Mouse (Mus musculus) kidney, postnatal 0 days (tissue): Measurements from ENCODE around the gene Kirrel3. TPM values are rescaled to one million over a fixed set of nuclear protein-coding genes. Genes with fewer than 3 reads are reported as not detected.

Experiments
- ATAC-seq: fragments of 200-750 bp; cut with Nextera tagmentation; replicated peaks from 2 replicates; pipeline ENCODE4 v1.8.0; 2017; ENCODE audit warnings: low read depth, moderate number of reproducible peaks, moderate TSS enrichment, moderate library complexity; ENCODE audit not compliant: low FRiP score
- DNase-seq: peaks from one replicate; pipeline ENCODE4 v3.0.0-alpha.2; 2016; ENCODE audit warnings: low spot score
- H3K27ac ChIP-seq: fragments of 300-500 bp; sonication (generic); 2 replicates; pipeline ENCODE4 v1.5.1; 2014; ENCODE audit warnings: mild to moderate bottlenecking
- H3K27me3 ChIP-seq: fragments of 300-500 bp; sonication (generic); 2 replicates; pipeline ENCODE4 v1.6.1; 2014; ENCODE audit warnings: low read length, mixed read lengths; ENCODE audit not compliant: insufficient read depth
- H3K36me3 ChIP-seq: fragments of 300-500 bp; sonication (generic); 2 replicates; pipeline ENCODE4 v1.6.1; 2014; ENCODE audit warnings: low read length, mixed read lengths; ENCODE audit not compliant: insufficient read depth
- H3K4me1 ChIP-seq: fragments of 300-500 bp; sonication (generic); replicated peaks from 2 replicates; pipeline ENCODE4 v1.6.1; 2014; ENCODE audit warnings: antibody characterized with exemption, low read length, mixed read lengths; ENCODE audit not compliant: insufficient read depth
- H3K4me2 ChIP-seq: fragments of 300-500 bp; sonication (generic); 2 replicates; pipeline ENCODE4 v1.6.1; 2014; ENCODE audit warnings: mild to moderate bottlenecking, low read length, moderate library complexity, mixed read lengths
- H3K4me3 ChIP-seq: fragments of 300-500 bp; sonication (generic); replicated peaks from 2 replicates; pipeline ENCODE4 v1.5.1; 2014; ENCODE audit warnings: low read depth, low read length
- H3K9ac ChIP-seq: fragments of 300-500 bp; sonication (generic); 2 replicates; pipeline ENCODE4 v1.6.1; 2014; ENCODE audit warnings: low read depth, low read length
- H3K9me3 ChIP-seq: fragments of 300-500 bp; sonication (generic); replicated peaks from 2 replicates; pipeline ENCODE4 v1.6.1; 2016; ENCODE audit warnings: low read length, inconsistent platforms, mixed read lengths
- CTCF ChIP-seq: IDR thresholded peaks from 2 replicates; pipeline ENCODE4 v1.5.1; 2016; ENCODE audit warnings: antibody characterized with exemption, low read depth, mild to moderate bottlenecking, moderate library complexity
- WGBS: fragments of 180-500 bp; shearing (Covaris S2); extraction: QIAGEN DNeasy Blood & Tissue Kit; methylation state at CpG from one replicate; pipeline ENCODE4 v1.1.7; 2014; 5-methylcytosine and 5-hydroxymethylcytosine counted together
- polyA plus RNA-seq: library from polyadenylated mRNA; unstranded; fragments of >200 nt; fragmentation: Nextera tagmentation; extraction: Ambion mirVana; gene quantifications from 2 replicates; pipeline ENCODE4 v1.2.1, GENCODE M21; 2015

The Kirrel3 gene
- polyA plus RNA-seq, 1 experiment from 2014 or later = 0.82 TPM

GRCm38 (mm10) chr9:34593889-34594288 lies 108.2 kb downstream of the Kirrel3 start:
- Histone ChIP-seq H3K9me3 (no peaks in the 10 kb centered on the region), H3K27me3 (no peaks in the 10 kb centered on the region), H3K4me1 (no peaks in the 10 kb centered on the region), H3K27ac (no peak overlapping the region), H3K9ac (no peak overlapping the region), H3K36me3 (no peaks in the 10 kb centered on the region), H3K4me3 (no peak overlapping the region), H3K4me2 (no peak overlapping the region)
- 51% methylated on average over 4 of the region's 4 CpGs for WGBS
- ATAC-seq (no peak), DNase-seq (peak; percentile 49)
- no peak for TF ChIP-seq CTCF

GRCm38 (mm10) chr9:34600326-34600725 lies 114.6 kb downstream of the Kirrel3 start:
- Histone ChIP-seq H3K9ac (no peak overlapping the region), H3K4me1 (no peaks in the 10 kb centered on the region), H3K36me3 (no peaks in the 10 kb centered on the region), H3K9me3 (no peaks in the 10 kb centered on the region), H3K4me3 (no peak overlapping the region), H3K27ac (no peak overlapping the region), H3K27me3 (no peaks in the 10 kb centered on the region), H3K4me2 (no peak overlapping the region)
- ATAC-seq (no peak), DNase-seq (no peak)
- 64% methylated on average over 4 of the region's 4 CpGs for WGBS
- no peak for TF ChIP-seq CTCF

GRCm38 (mm10) chr9:34603750-34604149 lies 118.1 kb downstream of the Kirrel3 start:
- no peak for TF ChIP-seq CTCF
- Histone ChIP-seq H3K4me1 (no peaks in the 10 kb centered on the region), H3K27me3 (no peaks in the 10 kb centered on the region), H3K27ac (no peak overlapping the region), H3K9me3 (no peaks in the 10 kb centered on the region), H3K4me3 (no peak overlapping the region), H3K36me3 (no peaks in the 10 kb centered on the region), H3K9ac (no peak overlapping the region), H3K4me2 (no peak overlapping the region)
- DNase-seq (no peak), ATAC-seq (no peak)
- 78% methylated on average over 7 of the region's 7 CpGs for WGBS

- no peak overlapping the region for H3K27ac ChIP-seq
- no peaks in the 10 kb centered on the region for H3K4me1 ChIP-seq
- H3K4me2 ChIP-seq = no peak overlapping the region
- no peak overlapping the region for H3K4me3 ChIP-seq
- no peaks in the 10 kb centered on the region for H3K27me3 ChIP-seq
- 75% methylated on average over 4 of the region's 4 CpGs for WGBS
- TF ChIP-seq CTCF = no peak
- ATAC-seq (no peak), DNase-seq (no peak)
- no peaks in the 10 kb centered on the region for H3K9me3 ChIP-seq
- H3K36me3 ChIP-seq = no peaks in the 10 kb centered on the region
- no peak overlapping the region for H3K9ac ChIP-seq
Observed at GRCm38 (mm10) chr9:34604931-34605330, 119.2 kb downstream of the Kirrel3 start.

GRCm38 (mm10) chr9:34605486-34605885 lies 119.8 kb downstream of the Kirrel3 start:
- no peak for TF ChIP-seq CTCF
- H3K36me3 ChIP-seq = no peaks in the 10 kb centered on the region
- no peak overlapping the region for H3K9ac ChIP-seq
- ATAC-seq (no peak), DNase-seq (no peak)
- no peak overlapping the region for H3K27ac ChIP-seq
- H3K4me2 ChIP-seq = no peak overlapping the region
- WGBS = 71% methylated on average over 8 of the region's 8 CpGs
- H3K9me3 ChIP-seq = no peaks in the 10 kb centered on the region
- H3K4me3 ChIP-seq = no peak overlapping the region
- no peaks in the 10 kb centered on the region for H3K4me1 ChIP-seq
- H3K27me3 ChIP-seq = no peaks in the 10 kb centered on the region

- WGBS = 82% methylated on average over 2 of the region's 2 CpGs
- no peak for ATAC-seq
- DNase-seq = no peak
- H3K4me1 ChIP-seq = no peaks in the 10 kb centered on the region
- no peak overlapping the region for H3K4me2 ChIP-seq
- no peak overlapping the region for H3K9ac ChIP-seq
- no peaks in the 10 kb centered on the region for H3K27me3 ChIP-seq
- TF ChIP-seq CTCF = no peak
- H3K9me3 ChIP-seq = no peaks in the 10 kb centered on the region
- no peaks in the 10 kb centered on the region for H3K36me3 ChIP-seq
- no peak overlapping the region for H3K27ac ChIP-seq
- no peak overlapping the region for H3K4me3 ChIP-seq
Observed at GRCm38 (mm10) chr9:34607976-34608375, 122.3 kb downstream of the Kirrel3 start.

GRCm38 (mm10) chr9:34612886-34613769 lies 127.4 kb downstream of the Kirrel3 start:
- no peak overlapping the region for H3K4me2 ChIP-seq
- no peak overlapping the region for H3K9ac ChIP-seq
- no peak overlapping the region for H3K4me3 ChIP-seq
- no peaks in the 10 kb centered on the region for H3K27me3 ChIP-seq
- TF ChIP-seq CTCF = no peak
- H3K9me3 ChIP-seq = no peaks in the 10 kb centered on the region
- no peaks in the 10 kb centered on the region for H3K36me3 ChIP-seq
- ATAC-seq = no peak
- no peaks in the 10 kb centered on the region for H3K4me1 ChIP-seq
- H3K27ac ChIP-seq = no peak overlapping the region
- 95% methylated on average over 6 of the region's 6 CpGs for WGBS
- DNase-seq = no peak
